Mouse (Mus musculus): ENCODE data around the gene 1110032A03Rik. TPM values are rescaled to one million over a fixed set of nuclear protein-coding genes. Genes with fewer than 3 reads are reported as not detected.

1110032A03Rik gene
- polyA plus RNA-seq, 1 experiment from 2014 or later: 65.0 TPM

- peaks cover 50% of the 10 kb centered on the region for H3K36me3 ChIP-seq (ENCODE audit: control insufficient read depth, insufficient read depth, low read length)
- whole genome bisulfite sequencing: 88% methylated on average over 2 of the region's 2 CpGs
These were observed 36.4 kb upstream of the 1110032A03Rik start for GRCm38 (mm10) chr9:50811746-50812145.

GRCm38 (mm10) chr9:50811187-50811586 is 35.9 kb upstream of the 1110032A03Rik start:
- 96% methylated on average over 7 of the region's 7 CpGs for WGBS
- H3K4me3 ChIP-seq (ENCODE audit: low read depth, low read length): no peak overlapping the region
- no peak overlapping the region for H3K27ac ChIP-seq (ENCODE audit: low read depth, low read length)
- DNase-seq (ENCODE audit: low spot score) (no peak), ATAC-seq (no peak)
- no peak overlapping the region for H3K4me2 ChIP-seq (ENCODE audit: low read length)
- H3K27me3 ChIP-seq (replicated peaks; ENCODE audit: control insufficient read depth, insufficient read depth, low read length): no peaks in the 10 kb centered on the region
- H3K4me1 ChIP-seq (ENCODE audit: control insufficient read depth, insufficient read depth, low read length): no peaks in the 10 kb centered on the region
- H3K36me3 ChIP-seq (ENCODE audit: control insufficient read depth, insufficient read depth, low read length): peaks cover 52% of the 10 kb centered on the region
- H3K9me3 ChIP-seq (replicated peaks; ENCODE audit: control insufficient read depth, low read length): no peaks in the 10 kb centered on the region
- H3K9ac ChIP-seq (ENCODE audit: low read length): no peak overlapping the region

More at GRCm38 (mm10) chr9:50811746-50812145, 36.4 kb upstream of the 1110032A03Rik start:
- ATAC-seq: no peak
- no peak for DNase-seq (ENCODE audit: low spot score)
- no peak overlapping the region for H3K4me3 ChIP-seq (ENCODE audit: low read depth, low read length)
- no peak overlapping the region for H3K9ac ChIP-seq (ENCODE audit: low read length)
- H3K4me1 ChIP-seq (ENCODE audit: control insufficient read depth, insufficient read depth, low read length): no peaks in the 10 kb centered on the region
- H3K27me3 ChIP-seq (replicated peaks; ENCODE audit: control insufficient read depth, insufficient read depth, low read length): no peaks in the 10 kb centered on the region
- no peaks in the 10 kb centered on the region for H3K9me3 ChIP-seq (replicated peaks; ENCODE audit: control insufficient read depth, low read length)
- H3K4me2 ChIP-seq (ENCODE audit: low read length): no peak overlapping the region
- H3K27ac ChIP-seq (ENCODE audit: low read depth, low read length): no peak overlapping the region

- Histone ChIP-seq H3K4me3 (ENCODE audit: low read depth, low read length) (no peak overlapping the region), H3K4me1 (ENCODE audit: control insufficient read depth, insufficient read depth, low read length) (no peaks in the 10 kb centered on the region), H3K27ac (ENCODE audit: low read depth, low read length) (no peak overlapping the region), H3K27me3 (replicated peaks; ENCODE audit: control insufficient read depth, insufficient read depth, low read length) (no peaks in the 10 kb centered on the region), H3K4me2 (ENCODE audit: low read length) (no peak overlapping the region), H3K36me3 (ENCODE audit: control insufficient read depth, insufficient read depth, low read length) (peaks cover 67% of the 10 kb centered on the region), H3K9me3 (replicated peaks; ENCODE audit: control insufficient read depth, low read length) (no peaks in the 10 kb centered on the region), H3K9ac (ENCODE audit: low read length) (no peak overlapping the region)
- ATAC-seq: no peak
- DNase-seq (ENCODE audit: low spot score): no peak
- 92% methylated on average over 13 of the region's 13 CpGs for WGBS
These were observed 33.8 kb upstream of the 1110032A03Rik start for GRCm38 (mm10) chr9:50809146-50809545.

GRCm38 (mm10) chr9:50808471-50808870 is 33.2 kb upstream of the 1110032A03Rik start:
- DNase-seq (ENCODE audit: low spot score) (no peak), ATAC-seq (no peak)
- Histone ChIP-seq H3K9ac (ENCODE audit: low read length) (no peak overlapping the region), H3K27ac (ENCODE audit: low read depth, low read length) (no peak overlapping the region), H3K9me3 (replicated peaks; ENCODE audit: control insufficient read depth, low read length) (no peaks in the 10 kb centered on the region), H3K4me2 (ENCODE audit: low read length) (no peak overlapping the region), H3K4me3 (ENCODE audit: low read depth, low read length) (no peak overlapping the region), H3K4me1 (ENCODE audit: control insufficient read depth, insufficient read depth, low read length) (no peaks in the 10 kb centered on the region), H3K36me3 (ENCODE audit: control insufficient read depth, insufficient read depth, low read length) (peaks cover 73% of the 10 kb centered on the region), H3K27me3 (replicated peaks; ENCODE audit: control insufficient read depth, insufficient read depth, low read length) (no peaks in the 10 kb centered on the region)
- WGBS: 92% methylated on average over 6 of the region's 6 CpGs

- Histone ChIP-seq H3K4me3 (ENCODE audit: low read depth, low read length) (no peak overlapping the region), H3K9ac (ENCODE audit: low read length) (no peak overlapping the region), H3K4me1 (ENCODE audit: control insufficient read depth, insufficient read depth, low read length) (no peaks in the 10 kb centered on the region), H3K9me3 (replicated peaks; ENCODE audit: control insufficient read depth, low read length) (no peaks in the 10 kb centered on the region), H3K36me3 (ENCODE audit: control insufficient read depth, insufficient read depth, low read length) (peaks cover 63% of the 10 kb centered on the region), H3K4me2 (ENCODE audit: low read length) (no peak overlapping the region), H3K27me3 (replicated peaks; ENCODE audit: control insufficient read depth, insufficient read depth, low read length) (no peaks in the 10 kb centered on the region), H3K27ac (ENCODE audit: low read depth, low read length) (no peak overlapping the region)
- DNase-seq (ENCODE audit: low spot score) (no peak), ATAC-seq (no peak)
- 90% methylated on average over 7 of the region's 7 CpGs for WGBS
These were observed 27.8 kb upstream of the 1110032A03Rik start for GRCm38 (mm10) chr9:50803055-50803671.

- Histone ChIP-seq H3K36me3 (ENCODE audit: control insufficient read depth, insufficient read depth, low read length) (peaks cover 58% of the 10 kb centered on the region), H3K27ac (ENCODE audit: low read depth, low read length) (no peak overlapping the region), H3K4me2 (ENCODE audit: low read length) (no peak overlapping the region), H3K9ac (ENCODE audit: low read length) (no peak overlapping the region), H3K4me3 (ENCODE audit: low read depth, low read length) (no peak overlapping the region), H3K9me3 (replicated peaks; ENCODE audit: control insufficient read depth, low read length) (no peaks in the 10 kb centered on the region), H3K27me3 (replicated peaks; ENCODE audit: control insufficient read depth, insufficient read depth, low read length) (no peaks in the 10 kb centered on the region), H3K4me1 (ENCODE audit: control insufficient read depth, insufficient read depth, low read length) (no peaks in the 10 kb centered on the region)
- ATAC-seq (no peak), DNase-seq (ENCODE audit: low spot score) (peak; percentile 65)
- 68% methylated on average over 2 of the region's 2 CpGs for WGBS
These were observed 25.7 kb upstream of the 1110032A03Rik start for GRCm38 (mm10) chr9:50800985-50801384.

GRCm38 (mm10) chr9:50798368-50798767 is 23.0 kb upstream of the 1110032A03Rik start:
- Histone ChIP-seq H3K36me3 (ENCODE audit: control insufficient read depth, insufficient read depth, low read length) (peaks cover 55% of the 10 kb centered on the region), H3K4me1 (ENCODE audit: control insufficient read depth, insufficient read depth, low read length) (no peaks in the 10 kb centered on the region), H3K27me3 (replicated peaks; ENCODE audit: control insufficient read depth, insufficient read depth, low read length) (no peaks in the 10 kb centered on the region), H3K27ac (ENCODE audit: low read depth, low read length) (no peak overlapping the region), H3K9ac (ENCODE audit: low read length) (no peak overlapping the region), H3K4me2 (ENCODE audit: low read length) (no peak overlapping the region), H3K9me3 (replicated peaks; ENCODE audit: control insufficient read depth, low read length) (no peaks in the 10 kb centered on the region), H3K4me3 (ENCODE audit: low read depth, low read length) (no peak overlapping the region)
- WGBS: 69% methylated on average over 5 of the region's 5 CpGs
- peak; percentile 16 for DNase-seq (ENCODE audit: low spot score)
- no peak for ATAC-seq

GRCm38 (mm10) chr9:50797641-50798040 is 22.3 kb upstream of the 1110032A03Rik start:
- Histone ChIP-seq H3K4me1 (ENCODE audit: control insufficient read depth, insufficient read depth, low read length) (no peaks in the 10 kb centered on the region), H3K9ac (ENCODE audit: low read length) (no peak overlapping the region), H3K36me3 (ENCODE audit: control insufficient read depth, insufficient read depth, low read length) (peaks cover 53% of the 10 kb centered on the region), H3K4me2 (ENCODE audit: low read length) (no peak overlapping the region), H3K27ac (ENCODE audit: low read depth, low read length) (no peak overlapping the region), H3K4me3 (ENCODE audit: low read depth, low read length) (no peak overlapping the region), H3K27me3 (replicated peaks; ENCODE audit: control insufficient read depth, insufficient read depth, low read length) (no peaks in the 10 kb centered on the region), H3K9me3 (replicated peaks; ENCODE audit: control insufficient read depth, low read length) (no peaks in the 10 kb centered on the region)
- 95% methylated on average over 7 of the region's 7 CpGs for WGBS
- DNase-seq (ENCODE audit: low spot score): no peak
- ATAC-seq: no peak

GRCm38 (mm10) chr9:50796776-50797175 is 21.5 kb upstream of the 1110032A03Rik start:
- no peak overlapping the region for H3K4me2 ChIP-seq (ENCODE audit: low read length)
- H3K9ac ChIP-seq (ENCODE audit: low read length): no peak overlapping the region
- peaks cover 53% of the 10 kb centered on the region for H3K36me3 ChIP-seq (ENCODE audit: control insufficient read depth, insufficient read depth, low read length)
- WGBS: 88% methylated on average over 8 of the region's 8 CpGs
- no peaks in the 10 kb centered on the region for H3K4me1 ChIP-seq (ENCODE audit: control insufficient read depth, insufficient read depth, low read length)
- H3K4me3 ChIP-seq (ENCODE audit: low read depth, low read length): no peak overlapping the region
- H3K27ac ChIP-seq (ENCODE audit: low read depth, low read length): no peak overlapping the region
- DNase-seq (ENCODE audit: low spot score) (no peak), ATAC-seq (no peak)
- H3K27me3 ChIP-seq (replicated peaks; ENCODE audit: control insufficient read depth, insufficient read depth, low read length): no peaks in the 10 kb centered on the region
- H3K9me3 ChIP-seq (replicated peaks; ENCODE audit: control insufficient read depth, low read length): no peaks in the 10 kb centered on the region
